In genomic region chr15:81359421-81359820, GRCm38 (mm10) we compare ENCODE assay signal across 10 mouse cellular contexts. TPM values are rescaled to one million over a fixed set of nuclear protein-coding genes. Genes with fewer than 3 reads are reported as not detected.
DNase-seq lines count a peak whose midpoint lies in the region; ATAC-seq lines count a peak whose summit lies in the region.
"Had no signal": no experiment of that assay in that cellular context is flagged by ENCODE, and none has a peak within 500 bp of the region (broad histone marks: within the 10 kb centered on the region; RNA-seq: fewer than 3 reads in every experiment).

No protein-coding gene starts in this region.

- intact Hi-C loops in heart, postnatal 36 days (cut with DNase I), result no loop called here
- intact Hi-C loops in gastrocnemius, postnatal 36 days (cut with DNase I), result no loop called here

- H3K27me3 ChIP-seq in heart, embryonic 11.5 days (ENCODE audit: control insufficient read depth, insufficient read depth, low read length), result no peaks in the 10 kb centered on the region
- H3K27me3 ChIP-seq in lung, embryonic 16.5 days (ENCODE audit: control insufficient read depth, insufficient read depth, low read depth, low read length), result no peaks in the 10 kb centered on the region
- H3K27me3 ChIP-seq in hindbrain, embryonic 15.5 days, result no peaks in the 10 kb centered on the region
- no peaks in the 10 kb centered on the region for H3K27me3 ChIP-seq in midbrain, embryonic 15.5 days (replicated peaks)

- H3K9ac ChIP-seq in heart, embryonic 11.5 days (ENCODE audit: low read depth, low read length), result no peak overlapping the region
- no peak overlapping the region for H3K9ac ChIP-seq in lung, embryonic 16.5 days (ENCODE audit: low read length)
- no peak overlapping the region for H3K9ac ChIP-seq in hindbrain, embryonic 15.5 days
- H3K9ac ChIP-seq in midbrain, embryonic 15.5 days, result no peak overlapping the region

- WGBS in heart, embryonic 11.5 days (ENCODE audit: insufficient replicate concordance), result 88% methylated on average over 5 of the region's 5 CpGs
- 86% methylated on average over 5 of the region's 5 CpGs for whole genome bisulfite sequencing in lung, embryonic 16.5 days
- 87% methylated on average over 5 of the region's 5 CpGs for WGBS in hindbrain, embryonic 15.5 days
- 90% methylated on average over 5 of the region's 5 CpGs for WGBS in midbrain, embryonic 15.5 days

- H3K4me3 ChIP-seq in heart, embryonic 11.5 days (ENCODE audit: low read depth, low read length), result no peak overlapping the region
- H3K4me3 ChIP-seq in lung, embryonic 16.5 days (ENCODE audit: low read length), result no peak overlapping the region
- H3K4me3 ChIP-seq in hindbrain, embryonic 15.5 days, result no peak overlapping the region
- H3K4me3 ChIP-seq in midbrain, embryonic 15.5 days, result no peak overlapping the region; the same call in 1 of the 2 replicates

- 0 out of 2 replicates have a peak, but pooled peaks cover 3% of the 10 kb centered on the region for H3K4me1 ChIP-seq in heart, embryonic 11.5 days (ENCODE audit: control insufficient read depth, insufficient read depth, low read length)
- peaks cover 21% of the 10 kb centered on the region for H3K4me1 ChIP-seq in lung, embryonic 16.5 days (replicated peaks; ENCODE audit: control insufficient read depth, insufficient read depth, low read length)
- H3K4me1 ChIP-seq in hindbrain, embryonic 15.5 days (replicated peaks), result peaks cover 39% of the 10 kb centered on the region
- H3K4me1 ChIP-seq in midbrain, embryonic 15.5 days, result peaks cover 13% of the 10 kb centered on the region

- H3K36me3 ChIP-seq in heart, embryonic 11.5 days (ENCODE audit: control insufficient read depth, insufficient read depth, low read length), result peaks cover 3% of the 10 kb centered on the region; the same call in 1 of the 2 replicates
- H3K36me3 ChIP-seq in lung, embryonic 16.5 days (ENCODE audit: control insufficient read depth, insufficient read depth, low read length), result peaks cover 10% of the 10 kb centered on the region; the same call in 1 of the 2 replicates
- peaks cover 6% of the 10 kb centered on the region for H3K36me3 ChIP-seq in hindbrain, embryonic 15.5 days
- 0 out of 2 replicates have a peak, but pooled peaks cover 1% of the 10 kb centered on the region for H3K36me3 ChIP-seq in midbrain, embryonic 15.5 days (replicated peaks)

- H3K9me3 ChIP-seq in heart, embryonic 11.5 days (replicated peaks; ENCODE audit: control insufficient read depth, low read length), result no peaks in the 10 kb centered on the region
- H3K9me3 ChIP-seq in lung, embryonic 16.5 days (ENCODE audit: control insufficient read depth, low read length), result no peaks in the 10 kb centered on the region
- H3K9me3 ChIP-seq in hindbrain, embryonic 15.5 days, result no peaks in the 10 kb centered on the region
- H3K9me3 ChIP-seq in midbrain, embryonic 15.5 days, result no peaks in the 10 kb centered on the region

- H3K4me2 ChIP-seq in heart, embryonic 11.5 days, result peak overlapping the region; percentile 66; the same call in 1 of the 2 replicates
- peak overlapping the region; percentile 87 for H3K4me2 ChIP-seq in lung, embryonic 16.5 days (ENCODE audit: low read depth, low read length)
- peak overlapping the region; percentile 82; the same call in 1 of the 2 replicates for H3K4me2 ChIP-seq in hindbrain, embryonic 15.5 days
- peak overlapping the region; percentile 67; the same call in 1 of the 2 replicates for H3K4me2 ChIP-seq in midbrain, embryonic 15.5 days

- no peak for DNase-seq in heart, postnatal 36 days
- no peak for DNase-seq in lung, postnatal 4 days
- DNase-seq in urinary bladder, adult 2 months (ENCODE audit: low spot score), result no peak
- no peak for DNase-seq in gastrocnemius, postnatal 36 days
- DNase-seq: cerebellum, adult 2 months had no signal

- H3K27ac ChIP-seq in heart, embryonic 11.5 days (ENCODE audit: low read depth, low read length), result no peak overlapping the region
- no peak overlapping the region for H3K27ac ChIP-seq in lung, embryonic 16.5 days (ENCODE audit: low read length)
- H3K27ac ChIP-seq in hindbrain, embryonic 15.5 days (replicated peaks), result no peak overlapping the region
- H3K27ac ChIP-seq in midbrain, embryonic 15.5 days, result no peak overlapping the region

- no peak for ATAC-seq in heart, embryonic 11.5 days (replicated peaks; ENCODE audit: insufficient number of reproducible peaks, low FRiP score, low TSS enrichment)
- ATAC-seq in lung, embryonic 16.5 days (ENCODE audit: low read depth), result no peak
- ATAC-seq in hindbrain, embryonic 15.5 days (ENCODE audit: low FRiP score, low read depth), result no peak
- ATAC-seq in midbrain, embryonic 15.5 days (replicated peaks), result no peak

RNA-seq across cellular contexts. Expression of gene Slc25a17, which starts 1.2 kb away (rescaled TPM):
- polyA plus RNA-seq in heart, embryonic 11.5 days (2014; fragmentation: Nextera tagmentation; extraction: Ambion mirVana), result 58.7 and 59.6 TPM in 2 replicates
- 10 to 100 TPM; 15.7 to 18.0 TPM for total RNA-seq in heart, postnatal 36 days (2021)
- 111 and 118 TPM in 2 replicates for polyA plus RNA-seq in lung, embryonic 16.5 days (2015; fragmentation: Nextera tagmentation; extraction: Ambion mirVana)
- 123 and 125 TPM in 2 replicates for polyA plus RNA-seq in hindbrain, embryonic 15.5 days (2015; fragmentation: Nextera tagmentation; extraction: Ambion mirVana)
- polyA plus RNA-seq in midbrain, embryonic 15.5 days (2015; fragmentation: Nextera tagmentation; extraction: Ambion mirVana), result 132 and 138 TPM in 2 replicates
- 76.6 and 91.1 TPM in 2 replicates for polyA plus RNA-seq in urinary bladder, adult 2 months (2012; rRNA removed)
- 10 to 100 TPM in 1 of 2 experiments, 1 to 10 TPM in 1; 7.3 to 11.0 TPM for total RNA-seq in gastrocnemius, postnatal 36 days (2021)

RNA-seq across cellular contexts. Expression of gene St13, which starts 40.5 kb away (rescaled TPM):
- polyA plus RNA-seq in heart, embryonic 11.5 days (2014; fragmentation: Nextera tagmentation; extraction: Ambion mirVana), result 138 and 140 TPM in 2 replicates
- 10 to 100 TPM; 98.6 to 99.5 TPM for total RNA-seq in heart, postnatal 36 days (2021)
- 144 and 154 TPM in 2 replicates for polyA plus RNA-seq in lung, embryonic 16.5 days (2015; fragmentation: Nextera tagmentation; extraction: Ambion mirVana)
- 185 and 196 TPM in 2 replicates for polyA plus RNA-seq in hindbrain, embryonic 15.5 days (2015; fragmentation: Nextera tagmentation; extraction: Ambion mirVana)
- 180 and 190 TPM in 2 replicates for polyA plus RNA-seq in midbrain, embryonic 15.5 days (2015; fragmentation: Nextera tagmentation; extraction: Ambion mirVana)
- 67.1 and 80.0 TPM in 2 replicates for polyA plus RNA-seq in urinary bladder, adult 2 months (2012; rRNA removed)
- 10 to 100 TPM; 79.6 to 81.0 TPM for total RNA-seq in gastrocnemius, postnatal 36 days (2021)

RNA-seq across cellular contexts. Expression of gene Xpnpep3, which starts 40.5 kb away (rescaled TPM):
- polyA plus RNA-seq in heart, embryonic 11.5 days (2014; fragmentation: Nextera tagmentation; extraction: Ambion mirVana), result 9.6 and 11.4 TPM in 2 replicates
- 10 to 100 TPM; 13.3 TPM for total RNA-seq in heart, postnatal 36 days (2021)
- 11.8 TPM in 2 replicates for polyA plus RNA-seq in lung, embryonic 16.5 days (2015; fragmentation: Nextera tagmentation; extraction: Ambion mirVana)
- polyA plus RNA-seq in hindbrain, embryonic 15.5 days (2015; fragmentation: Nextera tagmentation; extraction: Ambion mirVana), result 8.6 and 9.9 TPM in 2 replicates
- 9.5 and 11.2 TPM in 2 replicates for polyA plus RNA-seq in midbrain, embryonic 15.5 days (2015; fragmentation: Nextera tagmentation; extraction: Ambion mirVana)
- polyA plus RNA-seq in urinary bladder, adult 2 months (2012; rRNA removed), result 8.1 and 8.2 TPM in 2 replicates
- total RNA-seq in gastrocnemius, postnatal 36 days (2021), result 1 to 10 TPM; 5.7 to 7.2 TPM

RNA-seq across cellular contexts. Expression of gene Dnajb7, which starts 48.7 kb away (rescaled TPM):
- 1.1 and 1.2 TPM in 2 replicates for polyA plus RNA-seq in heart, embryonic 11.5 days (2014; fragmentation: Nextera tagmentation; extraction: Ambion mirVana)
- not detected for total RNA-seq in heart, postnatal 36 days (2021)
- 1.9 and 2.1 TPM in 2 replicates for polyA plus RNA-seq in lung, embryonic 16.5 days (2015; fragmentation: Nextera tagmentation; extraction: Ambion mirVana)
- 1.3 and 1.9 TPM in 2 replicates for polyA plus RNA-seq in hindbrain, embryonic 15.5 days (2015; fragmentation: Nextera tagmentation; extraction: Ambion mirVana)
- polyA plus RNA-seq in midbrain, embryonic 15.5 days (2015; fragmentation: Nextera tagmentation; extraction: Ambion mirVana), result 1.6 and 1.9 TPM in 2 replicates
- 0.04 TPM in 1 of 2 replicates, not detected in the other for polyA plus RNA-seq in urinary bladder, adult 2 months (2012; rRNA removed)
- total RNA-seq in gastrocnemius, postnatal 36 days (2021), result not detected
- total RNA-seq: layer of hippocampus, adult 8-10 months had no signal
